Mouse (Mus musculus): ENCODE data around the gene Coq10a. TPM values are rescaled to one million over a fixed set of nuclear protein-coding genes. Genes with fewer than 3 reads are reported as not detected.

The Coq10a gene
- polyA plus RNA-seq, 1 experiment from 2014 or later, result 19.7 TPM

GRCm38 (mm10) chr10:128367899-128368401, 847 bp downstream of the Coq10a start:
- ATAC-seq (replicated peaks; ENCODE audit: low FRiP score, low read depth) (peak; percentile 53; the same call in 1 of the 2 replicates), DNase-seq (ENCODE audit: low spot score) (no peak)
- Histone ChIP-seq H3K9me3 (replicated peaks; ENCODE audit: low read length) (no peaks in the 10 kb centered on the region), H3K36me3 (ENCODE audit: insufficient read depth, low read length) (0 out of 2 replicates have a peak, but pooled peaks cover 11% of the 10 kb centered on the region), H3K27ac (peak overlapping the region; percentile 94), H3K4me2 (ENCODE audit: low read length) (peak overlapping the region; percentile 73), H3K4me3 (replicated peaks; ENCODE audit: low read depth, low read length) (peak overlapping the region; percentile 72), H3K4me1 (replicated peaks; ENCODE audit: insufficient read depth, low read length) (0 out of 2 replicates have a peak, but pooled peaks cover 7% of the 10 kb centered on the region), H3K9ac (ENCODE audit: low read depth, low read length) (peak overlapping the region; percentile 73), H3K27me3 (ENCODE audit: insufficient read depth, low read length) (no peaks in the 10 kb centered on the region)
- WGBS, result 15% methylated on average over 19 of the region's 19 CpGs
- no peak for TF ChIP-seq CTCF (IDR thresholded peaks at IDR 0.05; ENCODE audit: low read depth)

GRCm38 (mm10) chr10:128362568-128362967, 6.2 kb downstream of the Coq10a start:
- Histone ChIP-seq H3K4me1 (replicated peaks; ENCODE audit: insufficient read depth, low read length) (0 out of 2 replicates have a peak, but pooled peaks cover 2% of the 10 kb centered on the region), H3K27ac (no peak overlapping the region), H3K36me3 (ENCODE audit: insufficient read depth, low read length) (peaks cover 55% of the 10 kb centered on the region), H3K9ac (ENCODE audit: low read depth, low read length) (no peak overlapping the region), H3K4me3 (replicated peaks; ENCODE audit: low read depth, low read length) (no peak overlapping the region), H3K9me3 (replicated peaks; ENCODE audit: low read length) (no peaks in the 10 kb centered on the region), H3K27me3 (ENCODE audit: insufficient read depth, low read length) (no peaks in the 10 kb centered on the region), H3K4me2 (ENCODE audit: low read length) (no peak overlapping the region)
- peak; percentile 81 for DNase-seq (ENCODE audit: low spot score)
- TF ChIP-seq CTCF (IDR thresholded peaks at IDR 0.05; ENCODE audit: low read depth), result peak; percentile 71
- no peak for ATAC-seq (replicated peaks; ENCODE audit: low FRiP score, low read depth)
- WGBS, result 45% methylated on average over 3 of the region's 3 CpGs

DNA sequence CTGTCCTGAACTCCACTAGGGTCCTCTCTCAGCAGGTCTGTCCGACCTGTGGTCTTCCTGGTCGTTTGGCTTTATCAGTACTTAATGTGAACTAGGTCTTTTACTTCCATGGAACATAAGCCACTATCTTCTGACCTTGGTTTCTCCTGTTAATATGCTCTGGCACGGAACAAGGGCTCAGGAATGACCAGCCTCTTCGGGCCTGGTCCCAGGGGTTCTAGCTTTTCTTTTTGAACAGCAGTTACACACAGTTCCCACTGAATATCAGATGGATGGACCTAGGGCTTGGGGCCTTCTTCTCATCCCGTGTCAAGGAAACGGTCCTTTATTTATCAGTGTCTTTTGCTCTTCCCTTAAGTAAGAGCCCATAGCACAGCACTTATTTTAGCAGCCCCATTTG, 7.0 kb downstream of the Coq10a start:
- ATAC-seq (replicated peaks; ENCODE audit: low FRiP score, low read depth) (no peak), DNase-seq (ENCODE audit: low spot score) (no peak)
- Histone ChIP-seq H3K4me2 (ENCODE audit: low read length) (no peak overlapping the region), H3K27ac (no peak overlapping the region), H3K4me3 (replicated peaks; ENCODE audit: low read depth, low read length) (no peak overlapping the region), H3K9me3 (replicated peaks; ENCODE audit: low read length) (no peaks in the 10 kb centered on the region), H3K9ac (ENCODE audit: low read depth, low read length) (no peak overlapping the region), H3K27me3 (ENCODE audit: insufficient read depth, low read length) (no peaks in the 10 kb centered on the region), H3K36me3 (ENCODE audit: insufficient read depth, low read length) (peaks cover 59% of the 10 kb centered on the region), H3K4me1 (replicated peaks; ENCODE audit: insufficient read depth, low read length) (no peaks in the 10 kb centered on the region)
- TF ChIP-seq CTCF (IDR thresholded peaks at IDR 0.05; ENCODE audit: low read depth), result no peak
- 86% methylated on average over 6 of the region's 6 CpGs for WGBS

- TF ChIP-seq CTCF (IDR thresholded peaks at IDR 0.05; ENCODE audit: low read depth), result no peak
- H3K27ac ChIP-seq, result no peak overlapping the region
- no peaks in the 10 kb centered on the region for H3K9me3 ChIP-seq (replicated peaks; ENCODE audit: low read length)
- H3K4me2 ChIP-seq (ENCODE audit: low read length), result no peak overlapping the region
- no peak overlapping the region for H3K9ac ChIP-seq (ENCODE audit: low read depth, low read length)
- no peaks in the 10 kb centered on the region for H3K4me1 ChIP-seq (replicated peaks; ENCODE audit: insufficient read depth, low read length)
- ATAC-seq (replicated peaks; ENCODE audit: low FRiP score, low read depth) (no peak), DNase-seq (ENCODE audit: low spot score) (no peak)
- H3K27me3 ChIP-seq (ENCODE audit: insufficient read depth, low read length), result no peaks in the 10 kb centered on the region
- H3K4me3 ChIP-seq (replicated peaks; ENCODE audit: low read depth, low read length), result no peak overlapping the region
- WGBS, result 81% methylated on average over 6 of the region's 6 CpGs
- H3K36me3 ChIP-seq (ENCODE audit: insufficient read depth, low read length), result peaks cover 64% of the 10 kb centered on the region
These were observed 9.6 kb downstream of the Coq10a start for GRCm38 (mm10) chr10:128359226-128359625.

GRCm38 (mm10) chr10:128358796-128359195, 10.0 kb downstream of the Coq10a start:
- no peaks in the 10 kb centered on the region for H3K9me3 ChIP-seq (replicated peaks; ENCODE audit: low read length)
- no peak overlapping the region for H3K27ac ChIP-seq
- no peak overlapping the region for H3K4me2 ChIP-seq (ENCODE audit: low read length)
- no peak overlapping the region for H3K4me3 ChIP-seq (replicated peaks; ENCODE audit: low read depth, low read length)
- TF ChIP-seq CTCF (IDR thresholded peaks at IDR 0.05; ENCODE audit: low read depth), result peak; percentile 69
- H3K9ac ChIP-seq (ENCODE audit: low read depth, low read length), result no peak overlapping the region
- ATAC-seq (replicated peaks; ENCODE audit: low FRiP score, low read depth) (no peak), DNase-seq (ENCODE audit: low spot score) (peak; percentile 74)
- H3K27me3 ChIP-seq (ENCODE audit: insufficient read depth, low read length), result no peaks in the 10 kb centered on the region
- peaks cover 69% of the 10 kb centered on the region for H3K36me3 ChIP-seq (ENCODE audit: insufficient read depth, low read length)
- H3K4me1 ChIP-seq (replicated peaks; ENCODE audit: insufficient read depth, low read length), result no peaks in the 10 kb centered on the region
- WGBS, result 47% methylated on average over 2 of the region's 2 CpGs

DNA sequence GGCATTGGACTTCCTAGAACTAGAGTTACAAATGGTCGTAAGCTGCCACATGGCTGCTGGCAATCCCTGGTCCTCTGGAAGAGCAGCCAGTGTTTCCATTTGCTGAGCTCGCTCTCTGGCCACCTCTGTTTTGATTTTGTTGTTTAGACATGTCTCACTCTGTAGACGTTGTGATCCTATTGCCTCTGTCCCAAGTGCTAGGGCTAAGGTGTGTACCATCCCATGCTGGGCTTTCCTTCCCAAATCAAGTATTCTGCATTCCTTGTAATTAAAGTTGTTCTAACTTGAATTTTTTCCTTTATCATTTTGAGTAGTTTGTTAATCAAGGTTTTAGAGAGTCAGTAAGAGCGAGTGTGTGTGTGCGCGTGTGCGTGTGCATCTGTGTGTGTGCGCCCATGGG, 21.3 kb downstream of the Coq10a start:
- no peaks in the 10 kb centered on the region for H3K9me3 ChIP-seq (replicated peaks; ENCODE audit: low read length)
- peaks cover 8% of the 10 kb centered on the region for H3K4me1 ChIP-seq (replicated peaks; ENCODE audit: insufficient read depth, low read length)
- H3K36me3 ChIP-seq (ENCODE audit: insufficient read depth, low read length), result peaks cover 23% of the 10 kb centered on the region
- no peaks in the 10 kb centered on the region for H3K27me3 ChIP-seq (ENCODE audit: insufficient read depth, low read length)
- no peak overlapping the region for H3K27ac ChIP-seq
- no peak overlapping the region for H3K4me2 ChIP-seq (ENCODE audit: low read length)
- ATAC-seq (replicated peaks; ENCODE audit: low FRiP score, low read depth) (no peak), DNase-seq (ENCODE audit: low spot score) (no peak)
- no peak for TF ChIP-seq CTCF (IDR thresholded peaks at IDR 0.05; ENCODE audit: low read depth)
- H3K9ac ChIP-seq (ENCODE audit: low read depth, low read length), result no peak overlapping the region
- no peak overlapping the region for H3K4me3 ChIP-seq (replicated peaks; ENCODE audit: low read depth, low read length)
- WGBS, result 84% methylated on average over 8 of the region's 8 CpGs

Data from kidney, postnatal 0 days (tissue).